Comparison of ENCODE assay signal across 9 mouse cellular contexts in the genomic region with DNA sequence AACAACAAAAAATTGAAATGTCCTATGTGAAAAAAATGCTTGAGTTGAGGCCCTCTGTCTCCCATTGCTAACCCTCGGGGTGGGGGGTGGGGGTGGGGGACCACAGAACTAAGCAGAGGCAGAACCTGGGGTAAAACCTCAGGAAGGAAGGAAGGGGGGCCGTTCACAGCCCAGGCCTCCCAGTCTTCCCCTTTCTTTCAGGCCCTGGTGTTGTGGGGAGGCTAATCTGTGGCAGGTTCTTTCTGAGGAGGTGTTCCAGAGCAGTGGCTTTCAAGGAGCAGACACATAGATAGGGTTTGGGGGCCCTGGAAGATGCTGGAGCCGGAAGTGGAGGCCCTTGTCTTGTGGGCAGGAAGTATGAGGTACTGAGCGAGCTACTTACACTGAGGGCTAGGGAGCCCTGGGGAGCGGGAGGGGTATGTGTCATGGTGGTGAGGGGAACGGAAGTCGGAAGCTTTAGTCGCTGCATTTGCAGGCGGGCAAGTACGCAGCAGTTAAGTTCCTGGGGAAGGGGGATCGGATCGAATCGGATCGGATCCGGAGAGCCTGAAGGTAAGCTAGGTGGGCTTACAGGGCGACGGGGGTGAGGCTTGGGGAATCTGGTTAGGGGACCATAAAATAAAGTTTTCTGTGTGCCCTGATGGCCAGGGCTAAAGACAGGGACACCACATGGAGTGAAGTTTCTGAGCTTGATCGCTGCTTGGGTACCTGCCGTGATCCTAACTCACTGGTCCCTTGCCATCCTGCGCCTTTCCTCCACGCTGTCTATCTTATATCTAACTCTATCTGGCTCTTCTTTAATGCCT. TPM values are rescaled to one million over a fixed set of nuclear protein-coding genes. Genes with fewer than 3 reads are reported as not detected.
DNase-seq lines count a peak whose midpoint lies in the region; ATAC-seq lines count a peak whose summit lies in the region.
"Had no signal": no experiment of that assay in that cellular context is flagged by ENCODE, and none has a peak within 500 bp of the region (broad histone marks: within the 10 kb centered on the region; RNA-seq: fewer than 3 reads in every experiment).

No protein-coding gene starts in this region.

- peak overlapping the region; percentile 56 for H3K4me3 ChIP-seq in liver, embryonic 15.5 days (replicated peaks)
- H3K4me3 ChIP-seq in forebrain, embryonic 13.5 days = no peak overlapping the region

- 17% methylated on average over 21 of the region's 21 CpGs for WGBS in liver, embryonic 15.5 days (ENCODE audit: insufficient replicate concordance)
- 90% methylated on average over 21 of the region's 21 CpGs for WGBS in forebrain, embryonic 13.5 days

- H3K9ac ChIP-seq in liver, embryonic 15.5 days = peak overlapping the region; percentile 40
- H3K9ac ChIP-seq in forebrain, embryonic 13.5 days = no peak overlapping the region

- ATAC-seq in CD4-positive, CD25-positive, alpha-beta regulatory T cell, adult 4 months = peak; percentile 80
- ATAC-seq in activated CD4-positive, CD25-positive, alpha-beta regulatory T cell, adult 4 months = peak; percentile 76
- peak; percentile 40; the same call in 1 of the 2 replicates for ATAC-seq in liver, embryonic 15.5 days (ENCODE audit: insufficient read depth)
- no peak for ATAC-seq in forebrain, embryonic 13.5 days
- ATAC-seq: forebrain, embryonic 14.5 days had no signal

- peaks cover 53% of the 10 kb centered on the region for H3K4me1 ChIP-seq in liver, embryonic 15.5 days (replicated peaks)
- no peaks in the 10 kb centered on the region for H3K4me1 ChIP-seq in forebrain, embryonic 13.5 days

- peak overlapping the region; percentile 73 for H3K4me2 ChIP-seq in liver, embryonic 15.5 days
- no peak overlapping the region for H3K4me2 ChIP-seq in forebrain, embryonic 13.5 days

- no peaks in the 10 kb centered on the region for H3K27me3 ChIP-seq in liver, embryonic 15.5 days
- no peaks in the 10 kb centered on the region for H3K27me3 ChIP-seq in forebrain, embryonic 13.5 days

- no peaks in the 10 kb centered on the region for H3K9me3 ChIP-seq in liver, embryonic 15.5 days (replicated peaks)
- no peaks in the 10 kb centered on the region for H3K9me3 ChIP-seq in forebrain, embryonic 13.5 days (replicated peaks)

- DNase-seq in spleen, adult 18-20 months = peak; percentile 74 to 76
- DNase-seq in cerebellum, postnatal 14 days = no peak
- DNase-seq in MN1 (ENCODE audit: low spot score) = no peak
- DNase-seq: kidney, postnatal 25 days had no signal

- H3K36me3 ChIP-seq in liver, embryonic 15.5 days (replicated peaks) = no peaks in the 10 kb centered on the region; the same call in 1 of the 2 replicates
- no peaks in the 10 kb centered on the region for H3K36me3 ChIP-seq in forebrain, embryonic 13.5 days (ENCODE audit: poor library complexity, severe bottlenecking)

- H3K27ac ChIP-seq in liver, embryonic 15.5 days (replicated peaks) = peak overlapping the region; percentile 85
- H3K27ac ChIP-seq in forebrain, embryonic 13.5 days = no peak overlapping the region

RNA-seq across cellular contexts. Expression of a gene that starts 19.0 kb away (rescaled TPM):
- 100 to 1,000 TPM in 1 of 2 experiments, 10 to 100 TPM in 1; 86.5 to 142 TPM for polyA plus RNA-seq in CD4-positive, CD25-positive, alpha-beta regulatory T cell, adult 4 months (2017; shearing (Covaris generic))
- 10 to 100 TPM; 65.6 to 75.6 TPM for polyA plus RNA-seq in activated CD4-positive, CD25-positive, alpha-beta regulatory T cell, adult 4 months (2017; shearing (Covaris generic))
- 7.6 and 8.1 TPM in 2 replicates for polyA plus RNA-seq in liver, embryonic 15.5 days (2015; fragmentation: Nextera tagmentation; extraction: Ambion mirVana)
- 0.23 and 0.40 TPM in 2 replicates for polyA plus RNA-seq in forebrain, embryonic 13.5 days (2015; fragmentation: Nextera tagmentation; extraction: Ambion mirVana)

RNA-seq across cellular contexts. Expression of a gene that starts 49.7 kb away (rescaled TPM):
- 1 to 10 TPM; 1.9 to 4.8 TPM for polyA plus RNA-seq in CD4-positive, CD25-positive, alpha-beta regulatory T cell, adult 4 months (2017; shearing (Covaris generic))
- polyA plus RNA-seq in activated CD4-positive, CD25-positive, alpha-beta regulatory T cell, adult 4 months (2017; shearing (Covaris generic)) = under 1 TPM; 0.20 to 0.77 TPM
- polyA plus RNA-seq in liver, embryonic 15.5 days (2015; fragmentation: Nextera tagmentation; extraction: Ambion mirVana) = 8.2 and 12.0 TPM in 2 replicates
- not detected in 2 replicates for polyA plus RNA-seq in forebrain, embryonic 13.5 days (2015; fragmentation: Nextera tagmentation; extraction: Ambion mirVana)

Comparison
In these comparisons a context has a peak if more than half of its experiments do, and no peak if none do; other contexts are left out.
1. DNase-seq: peak in spleen, adult 18-20 months (2 of 2); none in cerebellum, postnatal 14 days (0 of 2) and MN1 (single experiment).